Mouse (Mus musculus) midbrain, embryonic 13.5 days (tissue): ENCODE data around the gene Cd82. TPM values are rescaled to one million over a fixed set of nuclear protein-coding genes. Genes with fewer than 3 reads are reported as not detected.

ENCODE experiments used
- ATAC-seq: fragments of 200-750 bp; cut with Nextera tagmentation; 2 replicates; pipeline ENCODE4 v1.8.0; 2017; ENCODE audit warnings: mild to moderate bottlenecking, moderate TSS enrichment, moderate library complexity
- H3K27ac ChIP-seq: fragments of 300-500 bp; sonication (generic); 2 replicates; pipeline ENCODE4 v1.5.1; 2015; ENCODE audit warnings: inconsistent platforms, mild to moderate bottlenecking, moderate library complexity
- H3K27me3 ChIP-seq: fragments of 300-500 bp; sonication (generic); 2 replicates; pipeline ENCODE4 v1.6.1; 2015; ENCODE audit warnings: mild to moderate bottlenecking, inconsistent platforms
- H3K36me3 ChIP-seq: fragments of 300-500 bp; sonication (generic); 2 replicates; pipeline ENCODE4 v1.6.1; 2015; ENCODE audit warnings: mild to moderate bottlenecking, inconsistent platforms
- H3K4me1 ChIP-seq: fragments of 300-500 bp; sonication (generic); replicated peaks from 2 replicates; pipeline ENCODE4 v1.6.1; 2015; ENCODE audit warnings: inconsistent platforms
- H3K4me2 ChIP-seq: fragments of 300-500 bp; sonication (generic); replicated peaks from 2 replicates; pipeline ENCODE4 v1.6.1; 2015; ENCODE audit warnings: moderate library complexity, mild to moderate bottlenecking, inconsistent platforms
- H3K4me3 ChIP-seq: fragments of 300-500 bp; sonication (generic); replicated peaks from 2 replicates; pipeline ENCODE4 v1.5.1; 2015; ENCODE audit warnings: mild to moderate bottlenecking, inconsistent platforms
- H3K9ac ChIP-seq: fragments of 300-500 bp; sonication (generic); replicated peaks from 2 replicates; pipeline ENCODE4 v1.6.1; 2015; ENCODE audit warnings: mild to moderate bottlenecking, inconsistent platforms
- H3K9me3 ChIP-seq: fragments of 300-500 bp; sonication (generic); 2 replicates; pipeline ENCODE4 v1.6.1; 2016; ENCODE audit warnings: mild to moderate bottlenecking, inconsistent platforms
- WGBS: fragments of 180-500 bp; shearing (Covaris S2); methylation state at CpG from one replicate; pipeline ENCODE4 v1.1.7; 2015; 5-methylcytosine and 5-hydroxymethylcytosine counted together
- polyA plus RNA-seq: library from polyadenylated mRNA; unstranded; fragments of >200 nt; fragmentation: Nextera tagmentation; extraction: Ambion mirVana; gene quantifications from 2 replicates; pipeline ENCODE4 v1.2.1, GENCODE M21; 2015

Cd82 gene
- polyA plus RNA-seq, 1 experiment from 2014 or later: 16.2 TPM

GRCm38 (mm10) chr2:93485459-93485858 lies 22.5 kb upstream of the Cd82 start:
- 66% methylated on average over 9 of the region's 9 CpGs for WGBS

GRCm38 (mm10) chr2:93482036-93482644 lies 19.2 kb upstream of the Cd82 start:
- Histone ChIP-seq H3K36me3 (no peaks in the 10 kb centered on the region), H3K9ac (no peak overlapping the region), H3K27ac (no peak overlapping the region), H3K4me2 (no peak overlapping the region), H3K4me1 (peaks cover 14% of the 10 kb centered on the region), H3K9me3 (no peaks in the 10 kb centered on the region), H3K27me3 (no peaks in the 10 kb centered on the region), H3K4me3 (no peak overlapping the region)
- ATAC-seq: peak; percentile 58; the same call in 1 of the 2 replicates
- WGBS: 34% methylated on average over 6 of the region's 6 CpGs

More at GRCm38 (mm10) chr2:93485459-93485858, 22.5 kb upstream of the Cd82 start:
- H3K27me3 ChIP-seq: peaks cover 6% of the 10 kb centered on the region
- no peak overlapping the region for H3K4me3 ChIP-seq
- no peaks in the 10 kb centered on the region for H3K36me3 ChIP-seq
- ATAC-seq: no peak
- H3K9ac ChIP-seq: no peak overlapping the region
- H3K9me3 ChIP-seq: no peaks in the 10 kb centered on the region
- H3K27ac ChIP-seq: no peak overlapping the region
- H3K4me2 ChIP-seq: no peak overlapping the region
- H3K4me1 ChIP-seq: peaks cover 14% of the 10 kb centered on the region

GRCm38 (mm10) chr2:93478744-93479143 lies 15.8 kb upstream of the Cd82 start:
- Histone ChIP-seq H3K36me3 (no peaks in the 10 kb centered on the region), H3K27me3 (peaks cover 24% of the 10 kb centered on the region), H3K4me1 (peaks cover 14% of the 10 kb centered on the region), H3K4me2 (no peak overlapping the region), H3K9ac (no peak overlapping the region), H3K27ac (no peak overlapping the region), H3K9me3 (no peaks in the 10 kb centered on the region), H3K4me3 (no peak overlapping the region)
- no peak for ATAC-seq
- WGBS: 75% methylated on average over 5 of the region's 5 CpGs

GRCm38 (mm10) chr2:93477519-93477918 lies 14.6 kb upstream of the Cd82 start:
- H3K9me3 ChIP-seq: no peaks in the 10 kb centered on the region
- no peak overlapping the region for H3K9ac ChIP-seq
- H3K4me2 ChIP-seq: no peak overlapping the region
- H3K4me1 ChIP-seq: peaks cover 7% of the 10 kb centered on the region
- no peak overlapping the region for H3K27ac ChIP-seq
- 46% methylated on average over 7 of the region's 7 CpGs for WGBS
- no peaks in the 10 kb centered on the region for H3K36me3 ChIP-seq
- peak; percentile 53; the same call in 1 of the 2 replicates for ATAC-seq
- no peak overlapping the region for H3K4me3 ChIP-seq
- H3K27me3 ChIP-seq: peaks cover 28% of the 10 kb centered on the region

GRCm38 (mm10) chr2:93476487-93476886 lies 13.5 kb upstream of the Cd82 start:
- H3K27ac ChIP-seq: no peak overlapping the region
- no peak overlapping the region for H3K9ac ChIP-seq
- peaks cover 35% of the 10 kb centered on the region for H3K27me3 ChIP-seq
- 90% methylated on average over 7 of the region's 7 CpGs for WGBS
- no peak overlapping the region for H3K4me2 ChIP-seq
- no peaks in the 10 kb centered on the region for H3K4me1 ChIP-seq
- no peaks in the 10 kb centered on the region for H3K36me3 ChIP-seq
- no peak overlapping the region for H3K4me3 ChIP-seq
- ATAC-seq: no peak
- no peaks in the 10 kb centered on the region for H3K9me3 ChIP-seq

DNA sequence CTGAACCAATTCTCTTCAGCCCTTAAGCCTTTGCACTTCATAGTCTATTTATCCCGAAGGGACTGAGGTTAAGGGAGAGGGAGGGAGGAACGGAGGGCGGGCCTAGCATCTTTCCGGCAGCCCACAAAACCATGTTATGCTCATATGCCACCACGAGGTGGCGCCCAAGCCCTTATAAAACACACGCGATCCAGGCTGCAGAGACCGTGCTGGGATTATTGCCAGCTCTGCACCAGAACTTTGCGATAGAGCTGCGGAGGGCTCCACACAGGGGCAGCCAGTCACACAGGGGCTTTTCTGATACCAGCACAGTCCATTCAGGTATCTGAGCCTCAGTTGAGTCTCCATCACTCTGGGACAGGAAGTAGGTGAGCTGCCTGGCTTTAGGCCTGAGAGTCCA lies 12.1 kb upstream of the Cd82 start:
- no peak overlapping the region for H3K9ac ChIP-seq
- WGBS: 1% methylated on average over 11 of the region's 11 CpGs
- peaks cover 6% of the 10 kb centered on the region for H3K4me1 ChIP-seq
- H3K4me2 ChIP-seq: no peak overlapping the region
- no peaks in the 10 kb centered on the region for H3K36me3 ChIP-seq
- no peak overlapping the region for H3K4me3 ChIP-seq
- no peak overlapping the region for H3K27ac ChIP-seq
- peak; percentile 59; the same call in 1 of the 2 replicates for ATAC-seq
- H3K9me3 ChIP-seq: no peaks in the 10 kb centered on the region
- peaks cover 36% of the 10 kb centered on the region for H3K27me3 ChIP-seq

DNA sequence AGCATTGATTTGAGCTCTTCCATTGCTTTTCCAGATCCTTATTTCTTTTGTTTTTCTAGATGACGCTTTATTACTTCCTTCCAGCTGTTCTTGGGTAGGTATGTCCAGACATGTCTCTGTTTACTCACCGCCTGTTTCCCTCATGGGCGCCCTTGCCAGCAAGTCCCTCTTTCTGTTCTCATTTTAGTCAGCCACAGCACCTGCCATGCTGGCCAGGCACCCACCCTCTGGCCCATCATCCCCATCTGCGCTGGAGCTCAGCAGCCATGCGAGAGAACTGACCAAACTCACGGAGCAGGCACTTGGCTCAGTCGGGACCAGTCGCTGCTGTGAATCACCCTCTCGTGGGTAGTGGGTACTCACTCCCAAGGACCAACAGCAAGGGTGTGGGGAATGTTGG lies 11.0 kb upstream of the Cd82 start:
- peaks cover 43% of the 10 kb centered on the region for H3K27me3 ChIP-seq
- no peak overlapping the region for H3K27ac ChIP-seq
- H3K4me3 ChIP-seq: no peak overlapping the region
- no peak overlapping the region for H3K4me2 ChIP-seq
- WGBS: 86% methylated on average over 9 of the region's 9 CpGs
- no peak for ATAC-seq
- no peak overlapping the region for H3K9ac ChIP-seq
- no peaks in the 10 kb centered on the region for H3K9me3 ChIP-seq
- peaks cover 9% of the 10 kb centered on the region for H3K4me1 ChIP-seq
- no peaks in the 10 kb centered on the region for H3K36me3 ChIP-seq

DNA sequence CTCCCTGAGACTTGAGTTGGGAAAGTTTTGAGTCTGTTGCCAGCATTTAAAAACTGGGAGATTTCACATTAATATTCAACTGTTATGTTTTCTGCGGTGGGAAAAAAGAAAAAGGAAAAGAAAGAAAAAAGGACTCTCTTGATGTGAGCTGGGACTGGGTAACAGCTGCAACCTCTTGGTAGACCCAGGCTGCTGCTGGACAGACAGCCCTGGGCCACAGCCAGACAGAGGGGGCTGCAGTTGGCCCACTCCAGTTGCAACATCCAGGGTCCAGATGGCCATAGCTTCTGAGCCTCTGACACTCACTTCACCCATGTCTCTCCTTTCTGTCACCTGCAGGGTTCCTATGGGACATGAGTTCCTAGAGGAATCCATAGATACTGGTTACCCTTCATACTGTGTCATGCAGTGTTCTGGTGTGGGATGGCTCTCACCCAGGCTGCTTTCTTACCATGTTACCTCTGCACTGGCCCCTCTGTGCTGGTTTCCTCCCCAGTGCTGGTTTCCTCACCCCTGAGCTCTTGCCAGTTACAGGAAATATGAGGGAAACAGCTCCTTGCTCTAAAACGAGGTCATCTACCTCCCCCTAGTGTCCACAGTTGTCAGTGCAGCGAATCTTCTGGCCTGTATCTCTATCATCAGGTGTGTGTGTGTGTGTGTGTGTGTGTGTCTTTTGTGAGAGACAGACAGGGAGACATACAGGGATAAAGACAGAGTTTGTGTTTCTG lies 8.1 kb upstream of the Cd82 start:
- 9% methylated on average over 3 of the region's 3 CpGs for WGBS
- Histone ChIP-seq H3K36me3 (no peaks in the 10 kb centered on the region), H3K27me3 (peaks cover 38% of the 10 kb centered on the region), H3K9me3 (no peaks in the 10 kb centered on the region), H3K4me3 (no peak overlapping the region), H3K27ac (no peak overlapping the region), H3K9ac (no peak overlapping the region), H3K4me2 (no peak overlapping the region), H3K4me1 (peaks cover 9% of the 10 kb centered on the region)
- peak; percentile 53 for ATAC-seq

GRCm38 (mm10) chr2:93470127-93470526 lies 7.2 kb upstream of the Cd82 start:
- Histone ChIP-seq H3K4me3 (no peak overlapping the region), H3K27ac (no peak overlapping the region), H3K9me3 (no peaks in the 10 kb centered on the region), H3K4me1 (peaks cover 9% of the 10 kb centered on the region), H3K27me3 (peaks cover 33% of the 10 kb centered on the region), H3K4me2 (peak overlapping the region; percentile 40), H3K9ac (peak overlapping the region; percentile 19), H3K36me3 (no peaks in the 10 kb centered on the region)
- 2% methylated on average over 9 of the region's 9 CpGs for WGBS
- ATAC-seq: peak; percentile 38

- no peaks in the 10 kb centered on the region for H3K9me3 ChIP-seq
- peaks cover 28% of the 10 kb centered on the region for H3K27me3 ChIP-seq
- no peak for ATAC-seq
- H3K4me2 ChIP-seq: no peak overlapping the region
- no peak overlapping the region for H3K4me3 ChIP-seq
- H3K27ac ChIP-seq: no peak overlapping the region
- no peak overlapping the region for H3K9ac ChIP-seq
- 4% methylated on average over 7 of the region's 7 CpGs for WGBS
- peaks cover 9% of the 10 kb centered on the region for H3K4me1 ChIP-seq
- no peaks in the 10 kb centered on the region for H3K36me3 ChIP-seq
These were observed 6.2 kb upstream of the Cd82 start for GRCm38 (mm10) chr2:93469118-93469517.

- Histone ChIP-seq H3K9ac (no peak overlapping the region), H3K27ac (no peak overlapping the region), H3K4me3 (no peak overlapping the region), H3K4me1 (peaks cover 26% of the 10 kb centered on the region), H3K36me3 (no peaks in the 10 kb centered on the region), H3K9me3 (no peaks in the 10 kb centered on the region), H3K4me2 (no peak overlapping the region), H3K27me3 (peaks cover 31% of the 10 kb centered on the region)
- no peak for ATAC-seq
- 87% methylated on average over 3 of the region's 3 CpGs for WGBS
These were observed 3.4 kb upstream of the Cd82 start for GRCm38 (mm10) chr2:93466314-93466713.

DNA sequence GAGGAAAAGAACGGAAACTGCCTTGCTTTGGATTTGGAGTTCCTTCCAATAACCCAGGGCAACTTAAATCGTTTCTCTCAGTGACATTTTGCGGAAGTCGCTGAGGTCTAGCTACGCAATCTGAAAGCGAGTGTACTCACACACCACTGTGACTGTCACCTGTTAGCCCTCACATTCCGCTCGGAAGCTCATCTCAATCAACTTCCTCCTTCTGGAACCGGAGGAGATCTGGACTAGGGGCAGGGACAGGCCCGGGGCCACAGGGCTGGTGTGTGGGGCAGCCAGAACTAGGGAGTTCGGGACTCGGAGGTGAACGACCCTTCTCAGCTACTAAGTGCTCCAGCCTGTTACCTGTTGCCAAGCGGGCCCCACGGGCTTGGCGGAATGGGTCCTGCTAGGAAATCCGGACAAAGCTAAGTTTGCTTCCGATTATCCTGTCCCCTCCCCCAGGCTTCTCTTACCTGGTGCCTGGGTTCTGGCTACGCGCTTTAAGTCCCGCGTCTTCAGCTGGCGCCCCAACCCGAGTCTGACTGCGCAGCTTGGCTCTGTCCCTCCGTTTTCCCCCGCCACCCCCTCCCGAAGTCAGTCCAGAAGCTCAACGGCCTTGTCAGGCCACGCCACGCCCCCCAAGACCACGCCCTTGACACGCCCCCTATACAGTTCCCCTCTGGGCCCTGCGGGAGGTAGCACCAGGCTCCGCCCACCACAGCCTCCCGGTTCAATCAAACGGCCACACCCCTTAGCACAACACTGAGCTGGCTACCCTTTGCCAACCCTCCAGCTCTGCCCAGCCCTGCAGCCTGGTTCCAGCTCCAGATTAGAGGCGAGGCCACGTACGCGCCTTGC lies 848 bp downstream of the Cd82 start:
- H3K9ac ChIP-seq: no peak overlapping the region; the same call in 1 of the 2 replicates
- WGBS: 2% methylated on average over 41 of the region's 41 CpGs
- no peaks in the 10 kb centered on the region for H3K36me3 ChIP-seq
- H3K9me3 ChIP-seq: peaks cover 4% of the 10 kb centered on the region; the same call in 1 of the 2 replicates
- peak overlapping the region; percentile 63 for H3K4me2 ChIP-seq
- peaks cover 29% of the 10 kb centered on the region for H3K27me3 ChIP-seq
- peak overlapping the region; percentile 30; the same call in 1 of the 2 replicates for H3K27ac ChIP-seq
- peaks cover 17% of the 10 kb centered on the region for H3K4me1 ChIP-seq
- ATAC-seq: peak; percentile 95
- peak overlapping the region; percentile 38 for H3K4me3 ChIP-seq
